Mouse (Mus musculus) liver, embryonic 13.5 days (tissue): ENCODE measurements around the gene Nfxl1. TPM values are rescaled to one million over a fixed set of nuclear protein-coding genes. Genes with fewer than 3 reads are reported as not detected.
A peak's percentile ranks its signal among the peaks of the same experiment; 100 is the strongest.
"Not testable (repeated sequence)": the region's sequence is repeated elsewhere in the genome, so short reads cannot be mapped to it uniquely, and the experiment has no call there.

Experiments used
- ATAC-seq: fragments of 200-750 bp; cut with Nextera tagmentation; 2 replicates; pipeline ENCODE4 v1.8.0; 2017; ENCODE audit warnings: low read depth, mild to moderate bottlenecking, moderate number of reproducible peaks, moderate library complexity
- DNase-seq: peaks from one replicate; pipeline ENCODE4 v3.0.0; 2022
- H3K27ac ChIP-seq: fragments of 300-500 bp; sonication (generic); 2 replicates; pipeline ENCODE4 v1.5.1; 2015; ENCODE audit warnings: moderate library complexity, mild to moderate bottlenecking, inconsistent platforms
- H3K27me3 ChIP-seq: fragments of 300-500 bp; sonication (generic); 2 replicates; pipeline ENCODE4 v1.6.1; 2015; ENCODE audit warnings: mild to moderate bottlenecking, inconsistent platforms
- H3K36me3 ChIP-seq: fragments of 300-500 bp; sonication (generic); 2 replicates; pipeline ENCODE4 v1.6.1; 2015; ENCODE audit warnings: mild to moderate bottlenecking, inconsistent platforms
- H3K4me1 ChIP-seq: fragments of 300-500 bp; sonication (generic); replicated peaks from 2 replicates; pipeline ENCODE4 v1.6.1; 2015; ENCODE audit warnings: inconsistent platforms
- H3K4me2 ChIP-seq: fragments of 300-500 bp; sonication (generic); 2 replicates; pipeline ENCODE4 v1.6.1; 2015; ENCODE audit warnings: inconsistent platforms, mild to moderate bottlenecking, moderate library complexity
- H3K4me3 ChIP-seq: fragments of 300-500 bp; sonication (generic); replicated peaks from 2 replicates; pipeline ENCODE4 v1.5.1; 2015; ENCODE audit warnings: mild to moderate bottlenecking, inconsistent platforms
- H3K9ac ChIP-seq: fragments of 300-500 bp; sonication (generic); 2 replicates; pipeline ENCODE4 v1.6.1; 2015; ENCODE audit warnings: mild to moderate bottlenecking, inconsistent platforms
- H3K9me3 ChIP-seq: fragments of 300-500 bp; sonication (generic); replicated peaks from 2 replicates; pipeline ENCODE4 v1.6.1; 2016; ENCODE audit warnings: inconsistent platforms
- WGBS: fragments of 180-500 bp; shearing (Covaris S2); methylation state at CpG from one replicate; pipeline ENCODE4 v1.1.7; 2015; ENCODE audit not compliant: insufficient replicate concordance; 5-methylcytosine and 5-hydroxymethylcytosine counted together
- polyA plus RNA-seq: library from polyadenylated mRNA; unstranded; fragments of >200 nt; fragmentation: Nextera tagmentation; extraction: Ambion mirVana; gene quantifications from 2 replicates; pipeline ENCODE4 v1.2.1, GENCODE M21; 2015

Nfxl1 gene
- polyA plus RNA-seq: 5.9 and 6.2 TPM in 2 replicates

GRCm38 (mm10) chr5:72559544-72560049 lies at the start of gene Nfxl1:
TSS of gene Nfxl1 (minus strand) at chr5:72559684.
- peak; percentile 89 for DNase-seq
- under 1% methylated on average over 42 of the region's 42 CpGs for WGBS
- Histone ChIP-seq H3K27me3 (no peaks in the 10 kb centered on the region), H3K4me2 (peak within 1 kb of the TSS; percentile 98), H3K36me3 (peaks cover 5% of the 10 kb centered on the region), H3K4me3 (peak within 1 kb of the TSS; percentile 88), H3K9me3 (0 out of 2 replicates have a peak, but pooled peaks cover 11% of the 10 kb centered on the region), H3K4me1 (peaks cover 20% of the 10 kb centered on the region), H3K27ac (peak within 1 kb of the TSS; percentile 61), H3K9ac (peak within 1 kb of the TSS; percentile 93)
- ATAC-seq: peak; percentile 94

GRCm38 (mm10) chr5:72603138-72603537 lies 43.7 kb upstream of the Nfxl1 start:
- H3K36me3 ChIP-seq: no peaks in the 10 kb centered on the region
- DNase-seq: no peak
- H3K4me3 ChIP-seq: no peak overlapping the region
- H3K4me1 ChIP-seq: no peaks in the 10 kb centered on the region
- ATAC-seq: no peak
- no peak overlapping the region for H3K27ac ChIP-seq
- H3K9me3 ChIP-seq: no peaks in the 10 kb centered on the region
- WGBS: 68% methylated on average over 4 of the region's 4 CpGs
- H3K4me2 ChIP-seq: no peak overlapping the region
- H3K27me3 ChIP-seq: no peaks in the 10 kb centered on the region
- H3K9ac ChIP-seq: no peak overlapping the region

GRCm38 (mm10) chr5:72601006-72601405 lies 41.5 kb upstream of the Nfxl1 start:
- Histone ChIP-seq H3K4me1 (no peaks in the 10 kb centered on the region), H3K9me3 (no peaks in the 10 kb centered on the region), H3K9ac (no peak overlapping the region), H3K4me3 (no peak overlapping the region), H3K4me2 (no peak overlapping the region), H3K36me3 (no peaks in the 10 kb centered on the region), H3K27ac (no peak overlapping the region), H3K27me3 (no peaks in the 10 kb centered on the region)
- DNase-seq: peak; percentile 8
- 13% methylated on average over 5 of the region's 5 CpGs for WGBS
- no peak for ATAC-seq

- 4% methylated on average over 37 of the region's 38 CpGs for WGBS
- Histone ChIP-seq H3K27me3 (peaks cover 30% of the 10 kb centered on the region), H3K27ac (no peak within 1 kb of the TSS), H3K36me3 (no peaks in the 10 kb centered on the region), H3K9me3 (no peaks in the 10 kb centered on the region), H3K9ac (no peak within 1 kb of the TSS), H3K4me2 (peak within 1 kb of the TSS; percentile 57), H3K4me3 (peak within 1 kb of the TSS; percentile 37), H3K4me1 (no peaks in the 10 kb centered on the region)
- DNase-seq (no peak), ATAC-seq (no peak; the same call in 1 of the 2 replicates)
Observed at GRCm38 (mm10) chr5:72587192-72587681, 27.8 kb upstream of the Nfxl1 start, which contains the start of gene Gm5868. TSS of gene Gm5868 (minus strand) at chr5:72587551.

GRCm38 (mm10) chr5:72586667-72587191 lies 27.2 kb upstream of the Nfxl1 start:
- not testable (repeated sequence) for H3K27ac ChIP-seq, ATAC-seq, DNase-seq, H3K9ac ChIP-seq, H3K4me1 ChIP-seq, H3K9me3 ChIP-seq, H3K36me3 ChIP-seq
- H3K4me3 ChIP-seq: 0 out of 2 replicates have a peak overlapping the region, but pooled peaks have one; percentile 37
- 33% methylated on average over 25 of the region's 25 CpGs for WGBS
- H3K27me3 ChIP-seq: peaks cover 33% of the 10 kb centered on the region
- H3K4me2 ChIP-seq: peak overlapping the region; percentile 57

- H3K4me1 ChIP-seq, H3K27ac ChIP-seq, H3K36me3 ChIP-seq, H3K4me3 ChIP-seq, H3K4me2 ChIP-seq, H3K9ac ChIP-seq, ATAC-seq, DNase-seq, H3K9me3 ChIP-seq: not testable (repeated sequence)
- 36% methylated on average over 7 of the region's 7 CpGs for WGBS
- peaks cover 39% of the 10 kb centered on the region for H3K27me3 ChIP-seq
Observed at GRCm38 (mm10) chr5:72586122-72586521, 26.6 kb upstream of the Nfxl1 start.

- Histone ChIP-seq H3K27me3 (peaks cover 44% of the 10 kb centered on the region), H3K4me3 (peak within 1 kb of the TSS; percentile 41), H3K4me2 (peak within 1 kb of the TSS; percentile 54)
- not testable (repeated sequence) for H3K9me3 ChIP-seq, ATAC-seq, H3K27ac ChIP-seq, DNase-seq, H3K36me3 ChIP-seq, H3K4me1 ChIP-seq, H3K9ac ChIP-seq
- 8% methylated on average over 21 of the region's 21 CpGs for WGBS
Observed at GRCm38 (mm10) chr5:72580970-72581332, 21.5 kb upstream of the Nfxl1 start, which contains the start of gene Zar1. TSS of gene Zar1 (minus strand) at chr5:72581254.

GRCm38 (mm10) chr5:72580088-72580969 lies 20.8 kb upstream of the Nfxl1 start:
- Histone ChIP-seq H3K4me3 (peak overlapping the region; percentile 41), H3K27me3 (peaks cover 44% of the 10 kb centered on the region), H3K4me2 (peak overlapping the region; percentile 54)
- H3K9me3 ChIP-seq, H3K27ac ChIP-seq, H3K36me3 ChIP-seq, DNase-seq, ATAC-seq, H3K4me1 ChIP-seq, H3K9ac ChIP-seq: not testable (repeated sequence)
- WGBS: 6% methylated on average over 61 of the region's 73 CpGs

GRCm38 (mm10) chr5:72579599-72579998 lies 20.1 kb upstream of the Nfxl1 start:
- ATAC-seq, DNase-seq, H3K4me2 ChIP-seq, H3K9me3 ChIP-seq, H3K36me3 ChIP-seq, H3K9ac ChIP-seq, H3K27ac ChIP-seq, H3K4me3 ChIP-seq, H3K4me1 ChIP-seq: not testable (repeated sequence)
- H3K27me3 ChIP-seq: peaks cover 44% of the 10 kb centered on the region
- 58% methylated on average over 10 of the region's 10 CpGs for WGBS

- peaks cover 6% of the 10 kb centered on the region for H3K4me1 ChIP-seq
- 73% methylated on average over 5 of the region's 5 CpGs for WGBS
- DNase-seq: no peak
Observed at GRCm38 (mm10) chr5:72565621-72566020, 6.1 kb upstream of the Nfxl1 start.

GRCm38 (mm10) chr5:72563183-72563582 lies 3.7 kb upstream of the Nfxl1 start:
- not testable (repeated sequence) for H3K36me3 ChIP-seq, H3K27me3 ChIP-seq, H3K9ac ChIP-seq, H3K4me3 ChIP-seq, ATAC-seq, H3K27ac ChIP-seq, H3K4me2 ChIP-seq, DNase-seq
- Histone ChIP-seq H3K4me1 (peaks cover 18% of the 10 kb centered on the region), H3K9me3 (0 out of 2 replicates have a peak, but pooled peaks cover 14% of the 10 kb centered on the region)
- WGBS: 39% methylated on average over 2 of the region's 2 CpGs

More at GRCm38 (mm10) chr5:72565621-72566020, 6.1 kb upstream of the Nfxl1 start:
- H3K4me2 ChIP-seq: no peak overlapping the region
- H3K27ac ChIP-seq: no peak overlapping the region
- H3K9me3 ChIP-seq: peaks cover 21% of the 10 kb centered on the region; the same call in 1 of the 2 replicates
- no peak overlapping the region for H3K4me3 ChIP-seq
- no peaks in the 10 kb centered on the region for H3K36me3 ChIP-seq
- no peaks in the 10 kb centered on the region for H3K27me3 ChIP-seq
- ATAC-seq: no peak
- H3K9ac ChIP-seq: no peak overlapping the region
